Mouse (Mus musculus): Measurements from ENCODE around the gene Crcp. TPM values are rescaled to one million over a fixed set of nuclear protein-coding genes. Genes with fewer than 3 reads are reported as not detected.
A peak's percentile ranks its signal among the peaks of the same experiment; 100 is the strongest.

Crcp gene
- polyA plus RNA-seq, 1 experiment from 2014 or later = 37.0 TPM

DNA sequence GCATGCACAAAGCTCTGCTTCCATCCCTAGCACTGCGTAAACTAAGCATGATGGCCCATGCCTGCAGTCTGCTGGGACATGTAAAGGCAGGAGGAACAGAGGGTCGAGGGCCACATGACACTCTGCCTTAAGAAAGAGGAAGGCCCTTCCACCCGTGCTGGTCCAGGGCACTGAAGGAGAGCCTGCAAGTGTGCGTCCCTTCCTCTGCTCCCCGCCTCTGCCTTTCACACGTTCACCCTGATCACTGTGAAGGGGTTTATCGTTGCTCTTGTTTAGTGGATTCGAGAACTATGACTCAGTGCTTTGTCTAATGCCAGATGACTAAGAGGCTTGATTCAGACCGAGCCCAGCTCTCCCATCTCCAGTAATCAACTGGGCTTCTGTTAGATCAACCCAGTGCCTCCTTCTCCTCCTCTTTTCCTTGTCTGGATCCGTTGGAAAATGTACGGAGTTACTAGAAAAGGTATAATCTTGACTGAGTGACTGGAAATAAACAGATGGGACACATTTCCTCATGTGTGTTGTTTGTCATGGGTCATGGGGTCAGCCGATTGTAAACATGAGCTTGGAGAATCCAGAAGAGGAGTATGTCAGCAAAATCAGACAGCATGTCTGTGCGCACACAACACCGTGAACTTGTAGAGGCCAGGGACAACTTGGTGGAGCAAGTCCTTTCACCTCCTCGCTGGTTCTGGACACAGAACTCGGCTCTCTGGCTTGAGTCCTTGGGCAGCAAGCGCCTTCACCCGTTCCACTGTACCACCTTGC, 60.7 kb downstream of the Crcp start:
- Histone ChIP-seq H3K27me3 (ENCODE audit: control insufficient read depth, insufficient read depth, low read depth, low read length) (no peaks in the 10 kb centered on the region), H3K9ac (ENCODE audit: low read length) (no peak overlapping the region), H3K4me1 (replicated peaks; ENCODE audit: control insufficient read depth, insufficient read depth, low read length) (no peaks in the 10 kb centered on the region; the same call in 1 of the 2 replicates), H3K4me2 (ENCODE audit: low read depth, low read length) (no peak overlapping the region), H3K9me3 (ENCODE audit: control insufficient read depth, low read length) (no peaks in the 10 kb centered on the region), H3K36me3 (ENCODE audit: control insufficient read depth, insufficient read depth, low read length) (no peaks in the 10 kb centered on the region), H3K27ac (ENCODE audit: low read length) (no peak overlapping the region), H3K4me3 (ENCODE audit: low read length) (no peak overlapping the region)
- WGBS = 74% methylated on average over 18 of the region's 18 CpGs
- no peak for ATAC-seq (ENCODE audit: low read depth)

DNA sequence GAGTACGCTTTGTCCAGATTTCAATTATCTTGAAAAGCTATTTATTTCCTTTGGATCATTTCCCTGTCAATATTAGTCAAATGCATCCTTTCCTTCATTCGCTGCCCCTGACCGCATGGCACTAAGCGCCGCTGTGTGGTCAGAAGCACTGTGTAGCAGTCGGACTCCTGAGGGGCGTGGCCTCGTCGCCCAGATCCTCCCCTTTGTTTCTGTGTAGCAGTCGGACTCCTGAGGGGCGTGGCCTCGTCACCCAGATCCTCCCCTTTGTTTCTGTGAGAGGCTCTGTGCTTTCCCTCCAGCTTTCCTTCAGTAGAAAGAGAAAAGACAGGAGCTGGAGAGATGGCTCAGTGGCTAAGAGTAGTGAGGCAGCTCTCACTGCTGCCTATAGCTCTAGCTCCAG, 67.7 kb downstream of the Crcp start:
- WGBS = 60% methylated on average over 12 of the region's 12 CpGs
- Histone ChIP-seq H3K9ac (ENCODE audit: low read length) (no peak overlapping the region), H3K36me3 (ENCODE audit: control insufficient read depth, insufficient read depth, low read length) (peaks cover under 1% of the 10 kb centered on the region; the same call in 1 of the 2 replicates), H3K9me3 (ENCODE audit: control insufficient read depth, low read length) (no peaks in the 10 kb centered on the region), H3K4me2 (ENCODE audit: low read depth, low read length) (no peak overlapping the region), H3K27me3 (ENCODE audit: control insufficient read depth, insufficient read depth, low read depth, low read length) (no peaks in the 10 kb centered on the region), H3K27ac (ENCODE audit: low read length) (no peak overlapping the region), H3K4me1 (replicated peaks; ENCODE audit: control insufficient read depth, insufficient read depth, low read length) (0 out of 2 replicates have a peak, but pooled peaks cover 2% of the 10 kb centered on the region), H3K4me3 (ENCODE audit: low read length) (no peak overlapping the region)
- ATAC-seq (ENCODE audit: low read depth) = peak; percentile 59; the same call in 1 of the 2 replicates

DNA sequence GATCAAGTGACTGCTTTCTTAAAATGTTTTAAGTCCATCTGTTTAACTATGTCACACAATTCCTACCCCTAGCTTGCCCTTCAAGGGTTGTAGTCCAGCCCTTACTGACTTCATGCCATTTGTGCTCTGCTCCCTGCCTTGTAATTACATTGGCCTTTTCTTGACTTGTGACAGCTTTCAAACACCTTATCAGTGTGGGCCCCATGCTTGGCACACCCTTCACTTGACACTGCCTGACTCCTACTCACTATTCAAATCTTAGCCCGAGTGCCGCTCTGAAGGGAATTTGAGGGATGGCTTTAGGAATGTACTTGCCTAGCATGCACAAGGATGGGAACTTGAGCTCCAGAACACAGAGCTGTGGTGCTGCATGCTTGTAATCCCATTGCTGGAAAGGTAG, 68.7 kb downstream of the Crcp start:
- 26% methylated on average over 2 of the region's 2 CpGs for WGBS
- Histone ChIP-seq H3K4me3 (ENCODE audit: low read length) (no peak overlapping the region), H3K9ac (ENCODE audit: low read length) (no peak overlapping the region), H3K9me3 (ENCODE audit: control insufficient read depth, low read length) (no peaks in the 10 kb centered on the region), H3K27me3 (ENCODE audit: control insufficient read depth, insufficient read depth, low read depth, low read length) (no peaks in the 10 kb centered on the region), H3K36me3 (ENCODE audit: control insufficient read depth, insufficient read depth, low read length) (peaks cover 6% of the 10 kb centered on the region; the same call in 1 of the 2 replicates), H3K4me2 (ENCODE audit: low read depth, low read length) (no peak overlapping the region), H3K27ac (ENCODE audit: low read length) (no peak overlapping the region), H3K4me1 (replicated peaks; ENCODE audit: control insufficient read depth, insufficient read depth, low read length) (0 out of 2 replicates have a peak, but pooled peaks cover 2% of the 10 kb centered on the region)
- ATAC-seq (ENCODE audit: low read depth) = peak; percentile 34; the same call in 1 of the 2 replicates

DNA sequence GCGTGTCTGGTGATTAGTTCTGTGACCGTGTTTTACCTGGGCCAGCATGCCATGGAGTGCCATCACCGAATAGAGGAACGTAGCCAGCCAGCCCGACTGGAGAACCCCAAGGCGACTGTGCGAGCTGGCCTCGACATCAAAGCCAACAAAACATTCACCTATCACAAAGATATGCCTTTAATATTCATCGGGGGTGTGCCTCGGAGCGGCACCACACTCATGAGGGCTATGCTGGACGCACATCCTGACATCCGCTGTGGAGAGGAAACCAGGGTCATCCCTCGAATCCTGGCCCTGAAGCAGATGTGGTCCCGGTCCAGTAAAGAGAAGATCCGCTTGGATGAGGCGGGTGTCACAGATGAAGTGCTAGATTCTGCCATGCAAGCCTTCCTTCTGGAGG, 72.6 kb downstream of the Crcp start:
- H3K9me3 ChIP-seq (ENCODE audit: control insufficient read depth, low read length) = no peaks in the 10 kb centered on the region
- no peak overlapping the region for H3K4me2 ChIP-seq (ENCODE audit: low read depth, low read length)
- no peak for ATAC-seq (ENCODE audit: low read depth)
- 95% methylated on average over 17 of the region's 17 CpGs for WGBS
- no peak overlapping the region for H3K27ac ChIP-seq (ENCODE audit: low read length)
- 0 out of 2 replicates have a peak, but pooled peaks cover 2% of the 10 kb centered on the region for H3K4me1 ChIP-seq (replicated peaks; ENCODE audit: control insufficient read depth, insufficient read depth, low read length)
- no peak overlapping the region for H3K9ac ChIP-seq (ENCODE audit: low read length)
- H3K36me3 ChIP-seq (ENCODE audit: control insufficient read depth, insufficient read depth, low read length) = peaks cover 6% of the 10 kb centered on the region; the same call in 1 of the 2 replicates
- H3K4me3 ChIP-seq (ENCODE audit: low read length) = no peak overlapping the region
- H3K27me3 ChIP-seq (ENCODE audit: control insufficient read depth, insufficient read depth, low read depth, low read length) = no peaks in the 10 kb centered on the region

DNA sequence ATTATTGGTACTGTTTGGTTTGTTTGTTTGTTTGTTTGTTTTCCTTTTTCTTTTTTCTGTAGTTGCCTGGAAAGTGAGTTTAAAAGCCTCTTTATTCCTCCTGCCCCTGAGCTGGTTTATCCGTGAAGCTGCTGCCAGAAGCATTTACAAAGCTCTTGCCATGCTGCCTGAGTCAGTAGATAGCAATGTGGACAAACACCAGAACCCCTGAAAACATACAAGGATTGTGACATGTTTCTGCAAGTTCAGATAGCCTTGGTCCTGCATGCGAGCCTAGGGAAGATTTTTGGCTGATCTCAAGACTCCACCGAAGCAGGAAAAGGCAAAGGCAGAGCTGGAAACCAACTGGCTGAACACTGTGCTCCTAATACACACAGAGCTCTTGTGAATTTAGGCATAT, 80.3 kb downstream of the Crcp start:
- no peaks in the 10 kb centered on the region for H3K27me3 ChIP-seq (ENCODE audit: control insufficient read depth, insufficient read depth, low read depth, low read length)
- no peak overlapping the region for H3K4me2 ChIP-seq (ENCODE audit: low read depth, low read length)
- H3K9ac ChIP-seq (ENCODE audit: low read length) = no peak overlapping the region
- 81% methylated on average over 3 of the region's 3 CpGs for WGBS
- no peaks in the 10 kb centered on the region for H3K4me1 ChIP-seq (replicated peaks; ENCODE audit: control insufficient read depth, insufficient read depth, low read length)
- ATAC-seq (ENCODE audit: low read depth) = no peak
- peaks cover 4% of the 10 kb centered on the region; the same call in 1 of the 2 replicates for H3K36me3 ChIP-seq (ENCODE audit: control insufficient read depth, insufficient read depth, low read length)
- H3K27ac ChIP-seq (ENCODE audit: low read length) = no peak overlapping the region
- no peaks in the 10 kb centered on the region for H3K9me3 ChIP-seq (ENCODE audit: control insufficient read depth, low read length)
- no peak overlapping the region for H3K4me3 ChIP-seq (ENCODE audit: low read length)

Other genes starting within 250 kb of the Crcp start
- gene Psph, start 241.8 kb upstream of the Crcp start, polyA plus RNA-seq (2015; fragmentation: Nextera tagmentation; extraction: Ambion mirVana) = 32.7 and 33.5 TPM in 2 replicates
- 40.1 and 51.4 TPM in 2 replicates for gene Sumf2, start 182.3 kb upstream of the Crcp start, polyA plus RNA-seq (2015; fragmentation: Nextera tagmentation; extraction: Ambion mirVana)
- 815 and 838 TPM in 2 replicates for gene Chchd2, start 141.8 kb upstream of the Crcp start, polyA plus RNA-seq (2015; fragmentation: Nextera tagmentation; extraction: Ambion mirVana)
- gene Zbed5, start 133.6 kb upstream of the Crcp start, polyA plus RNA-seq (2015; fragmentation: Nextera tagmentation; extraction: Ambion mirVana) = 4.3 and 4.4 TPM in 2 replicates
- 0.39 and 0.43 TPM in 2 replicates for gene Phkg1, start 130.7 kb upstream of the Crcp start, polyA plus RNA-seq (2015; fragmentation: Nextera tagmentation; extraction: Ambion mirVana)
- 2.6 and 3.1 TPM in 2 replicates for gene Nupr1l, start 120.8 kb upstream of the Crcp start, polyA plus RNA-seq (2015; fragmentation: Nextera tagmentation; extraction: Ambion mirVana)
- 18.8 and 19.2 TPM in 2 replicates for gene Vkorc1l1, start 87.3 kb upstream of the Crcp start, polyA plus RNA-seq (2015; fragmentation: Nextera tagmentation; extraction: Ambion mirVana)
- gene Gusb, start 26.2 kb upstream of the Crcp start, polyA plus RNA-seq (2015; fragmentation: Nextera tagmentation; extraction: Ambion mirVana) = 65.0 and 67.4 TPM in 2 replicates
- gene Asl, start within 50 bp of the Crcp start, polyA plus RNA-seq (2015; fragmentation: Nextera tagmentation; extraction: Ambion mirVana) = 26.1 and 31.2 TPM in 2 replicates
- gene Tpst1, start 44.0 kb downstream of the Crcp start, polyA plus RNA-seq (2015; fragmentation: Nextera tagmentation; extraction: Ambion mirVana) = 56.2 and 58.1 TPM in 2 replicates
- 5.5 and 6.1 TPM in 2 replicates for gene Kctd7, start 115.6 kb downstream of the Crcp start, polyA plus RNA-seq (2015; fragmentation: Nextera tagmentation; extraction: Ambion mirVana)
- gene Rabgef1, start 142.5 kb downstream of the Crcp start, polyA plus RNA-seq (2015; fragmentation: Nextera tagmentation; extraction: Ambion mirVana) = 31.1 and 32.4 TPM in 2 replicates
- gene Tmem248, start 187.8 kb downstream of the Crcp start, polyA plus RNA-seq (2015; fragmentation: Nextera tagmentation; extraction: Ambion mirVana) = 31.5 and 36.3 TPM in 2 replicates
- gene Sbds, start 226.2 kb downstream of the Crcp start, polyA plus RNA-seq (2015; fragmentation: Nextera tagmentation; extraction: Ambion mirVana) = 68.1 and 70.8 TPM in 2 replicates
- gene Tyw1, start 226.3 kb downstream of the Crcp start, polyA plus RNA-seq (2015; fragmentation: Nextera tagmentation; extraction: Ambion mirVana) = 21.6 and 24.8 TPM in 2 replicates

Data from lung, embryonic 16.5 days (tissue).